In genomic region chr14:76600391-76600790, GRCm38 (mm10) we compare ENCODE assay signal across 30 mouse cellular contexts. TPM values are rescaled to one million over a fixed set of nuclear protein-coding genes. Genes with fewer than 3 reads are reported as not detected.
A peak's percentile ranks its signal among the peaks of the same experiment; 100 is the strongest.
DNase-seq lines count a peak whose midpoint lies in the region; ATAC-seq and TF ChIP-seq lines count a peak whose summit lies in the region.
"Had no signal": no experiment of that assay in that cellular context is flagged by ENCODE, and none has a peak within 500 bp of the region (broad histone marks: within the 10 kb centered on the region; RNA-seq: fewer than 3 reads in every experiment).

No protein-coding gene starts in this region.

- H3K27me3 ChIP-seq in lung, postnatal 0 days (replicated peaks; ENCODE audit: insufficient read depth, low read length), result no peaks in the 10 kb centered on the region
- no peaks in the 10 kb centered on the region for H3K27me3 ChIP-seq in stomach, postnatal 0 days (ENCODE audit: control insufficient read depth, insufficient read depth, low read length)
- H3K27me3 ChIP-seq: embryonic facial prominence, embryonic 12.5 days; forebrain, embryonic 13.5 days; heart, embryonic 15.5 days; kidney, embryonic 15.5 days; limb, embryonic 12.5 days; liver, embryonic 12.5 days; midbrain, embryonic 12.5 days; neural tube, embryonic 15.5 days had no signal

- no peak for TF ChIP-seq EP300 in lung, postnatal 0 days (IDR thresholded peaks at IDR 0.05)
- TF ChIP-seq EP300 in stomach, postnatal 0 days (optimal IDR thresholded peaks at IDR 0.05), result no peak

- no peak overlapping the region for H3K9ac ChIP-seq in lung, postnatal 0 days (replicated peaks; ENCODE audit: low read depth)
- no peak overlapping the region for H3K9ac ChIP-seq in stomach, postnatal 0 days (ENCODE audit: low read length)
- H3K9ac ChIP-seq: embryonic facial prominence, embryonic 12.5 days; forebrain, embryonic 13.5 days; heart, embryonic 15.5 days; kidney, embryonic 15.5 days; limb, embryonic 12.5 days; liver, embryonic 12.5 days; liver, postnatal 0 days; midbrain, embryonic 12.5 days; neural tube, embryonic 15.5 days had no signal

- intact Hi-C loops in gastrocnemius, adult 2 months (cut with DNase I), result no loop called here

- no peak overlapping the region for H3K4me2 ChIP-seq in lung, postnatal 0 days (replicated peaks; ENCODE audit: low read depth, low read length)
- H3K4me2 ChIP-seq in stomach, postnatal 0 days (replicated peaks; ENCODE audit: low read depth), result no peak overlapping the region
- H3K4me2 ChIP-seq: embryonic facial prominence, embryonic 12.5 days; forebrain, embryonic 13.5 days; kidney, embryonic 15.5 days; limb, embryonic 12.5 days; liver, embryonic 12.5 days; midbrain, embryonic 12.5 days; neural tube, embryonic 15.5 days had no signal

- peak overlapping the region; percentile 68 for H3K27ac ChIP-seq in gastrocnemius, adult 2 months
- peak overlapping the region; percentile 32; the same call in 1 of the 2 replicates for H3K27ac ChIP-seq in layer of hippocampus, adult 2 months
- peak overlapping the region; percentile 43; the same call in 1 of the 2 replicates for H3K27ac ChIP-seq in lung, postnatal 0 days (ENCODE audit: low read length)
- peak overlapping the region; percentile 65; the same call in 1 of the 2 replicates for H3K27ac ChIP-seq in stomach, postnatal 0 days (replicated peaks)
- H3K27ac ChIP-seq: forebrain, embryonic 13.5 days; heart, embryonic 15.5 days; kidney, embryonic 15.5 days; liver, embryonic 12.5 days; midbrain, embryonic 12.5 days; neural tube, embryonic 15.5 days had no signal

- H3K4me3 ChIP-seq in gastrocnemius, adult 2 months, result no peak overlapping the region
- no peak overlapping the region for H3K4me3 ChIP-seq in layer of hippocampus, adult 2 months
- no peak overlapping the region for H3K4me3 ChIP-seq in lung, postnatal 0 days (ENCODE audit: low read depth, low read length)
- no peak overlapping the region for H3K4me3 ChIP-seq in stomach, postnatal 0 days (ENCODE audit: low read depth, low read length)
- H3K4me3 ChIP-seq: embryonic facial prominence, embryonic 12.5 days; forebrain, embryonic 13.5 days; heart, embryonic 15.5 days; kidney, embryonic 15.5 days; limb, embryonic 12.5 days; liver, embryonic 12.5 days; megakaryocyte, embryonic 14.5 days; midbrain, embryonic 12.5 days; neural tube, embryonic 15.5 days had no signal

- H3K36me3 ChIP-seq in lung, postnatal 0 days (ENCODE audit: insufficient read depth, low read length), result no peaks in the 10 kb centered on the region
- no peaks in the 10 kb centered on the region for H3K36me3 ChIP-seq in stomach, postnatal 0 days (ENCODE audit: control insufficient read depth, insufficient read depth, low read length)
- H3K36me3 ChIP-seq: embryonic facial prominence, embryonic 12.5 days; G1E; heart, embryonic 15.5 days; kidney, embryonic 15.5 days; limb, embryonic 12.5 days; liver, embryonic 12.5 days; midbrain, embryonic 12.5 days; neural tube, embryonic 15.5 days had no signal

- H3K4me1 ChIP-seq in lung, postnatal 0 days (ENCODE audit: insufficient read depth, low read depth, low read length), result peaks cover 7% of the 10 kb centered on the region; the same call in 1 of the 2 replicates
- peaks cover 5% of the 10 kb centered on the region for H3K4me1 ChIP-seq in stomach, postnatal 0 days (replicated peaks; ENCODE audit: control insufficient read depth, insufficient read depth)

- no peak for TF ChIP-seq CTCF in gastrocnemius, adult 2 months (IDR thresholded peaks at IDR 0.05)
- TF ChIP-seq CTCF in layer of hippocampus, adult 2 months (conservative IDR thresholded peaks at IDR 0.05), result no peak
- no peak for TF ChIP-seq CTCF in lung, postnatal 0 days (IDR thresholded peaks at IDR 0.05)
- no peak for TF ChIP-seq CTCF in stomach, postnatal 0 days (IDR thresholded peaks at IDR 0.05; ENCODE audit: low read depth)

- WGBS in lung, postnatal 0 days, result 53% methylated on average over 3 of the region's 3 CpGs
- 50% methylated on average over 3 of the region's 3 CpGs for WGBS in stomach, postnatal 0 days

- DNase-seq in gastrocnemius, adult 2 months, result no peak
- no peak for DNase-seq in gastrocnemius, adult 8-10 months (ENCODE audit: low spot score in 2 of 2)
- DNase-seq in layer of hippocampus, adult 2 months (ENCODE audit: low spot score in 2 of 2), result no peak
- DNase-seq in layer of hippocampus, postnatal 10 days (ENCODE audit: low spot score in 2 of 2), result no peak
- no peak for DNase-seq in lung, postnatal 0 days (ENCODE audit: low spot score)
- DNase-seq in lung, postnatal 36 days, result no peak
- DNase-seq in stomach, postnatal 0 days (ENCODE audit: low spot score), result peak; percentile 48
- DNase-seq: adrenal gland, adult 8-10 months; cerebellum, adult 11 months; cerebellum, postnatal 36 days; gastrocnemius, postnatal 36 days; kidney, adult 11 months; kidney, postnatal 25 days; liver, postnatal 0 days; lung, postnatal 4 days; retina, postnatal 1 day; right cerebral cortex, postnatal 14 days; thymus, adult 2 months; thymus, postnatal 36 days had no signal

- ATAC-seq in lung, postnatal 0 days, result no peak
- ATAC-seq in stomach, postnatal 0 days (ENCODE audit: low FRiP score, low TSS enrichment), result no peak
- ATAC-seq in monocyte, adult 5-6 weeks (replicated peaks; ENCODE audit: insufficient number of reproducible peaks, low FRiP score, low TSS enrichment, poor library complexity, severe bottlenecking), result no peak
- ATAC-seq: forebrain, embryonic 13.5 days; liver, embryonic 12.5 days; liver, postnatal 0 days had no signal

- H3K9me3 ChIP-seq in lung, postnatal 0 days (ENCODE audit: low read length), result no peaks in the 10 kb centered on the region
- no peaks in the 10 kb centered on the region for H3K9me3 ChIP-seq in stomach, postnatal 0 days (ENCODE audit: control insufficient read depth, low read length)
- H3K9me3 ChIP-seq: embryonic facial prominence, embryonic 12.5 days; forebrain, embryonic 13.5 days; heart, embryonic 15.5 days; kidney, embryonic 15.5 days; limb, embryonic 12.5 days; liver, embryonic 12.5 days; megakaryocyte, embryonic 14.5 days; midbrain, embryonic 12.5 days; neural tube, embryonic 15.5 days had no signal

RNA-seq across cellular contexts. Expression of gene Serp2, which starts 43.7 kb away (rescaled TPM):
- total RNA-seq in gastrocnemius, adult 2 months (2021), result under 1 TPM in 1 of 2 experiments, not detected in 1; 0.64 TPM
- total RNA-seq in gastrocnemius, adult 8-10 months (2022), result under 1 TPM in 2 of 4 experiments, not detected in 2; 0.34 to 0.39 TPM
- total RNA-seq in layer of hippocampus, adult 2 months (2021), result 100 to 1,000 TPM; 142 to 158 TPM
- 100 to 1,000 TPM; 150 to 175 TPM for total RNA-seq in layer of hippocampus, postnatal 10 days (2021)
- 4.1 and 5.1 TPM in 2 replicates for polyA plus RNA-seq in lung, postnatal 0 days (2015; fragmentation: Nextera tagmentation; extraction: Ambion mirVana)
- 7.4 and 8.0 TPM in 2 replicates for polyA plus RNA-seq in stomach, postnatal 0 days (2015; fragmentation: Nextera tagmentation; extraction: Ambion mirVana)
- 8.2 TPM in 1 of 3 replicates, not detected in the others for total RNA-seq in monocyte, adult 5-6 weeks (2017)
- total RNA-seq: G1E had no signal
- polyA plus RNA-seq: G1E had no signal

Comparison
In these comparisons a context has a peak if more than half of its experiments do, and no peak if none do; other contexts are left out.
1. RNA of gene Serp2, which starts 43.7 kb away (total RNA-seq): 150 to 175 TPM in layer of hippocampus, postnatal 10 days and 142 to 158 TPM in layer of hippocampus, adult 2 months; 0.64 TPM in gastrocnemius, adult 2 months, 0.34 to 0.39 TPM in gastrocnemius, adult 8-10 months and 8.2 TPM in monocyte, adult 5-6 weeks; every median in the first group is over 10 times any median in the second.
2. Peak in every context shown above with its lines, with median percentiles within 50 percentile points of each other: H3K27ac ChIP-seq.